Mouse (Mus musculus): ENCODE measurements at regions not wholly inside any gene's neighbourhood (a gene's known extent, or its start where the extent isn't known, plus 50 kb on each side); places are given as distances from the start of the nearest gene placed in this dataset.

GRCm38 (mm10) chr13:70993522-70993921, 151.9 kb upstream of the Adamts16 start:
- DNase-seq, result no peak

- DNase-seq, result no peak
Measured at GRCm38 (mm10) chr13:70989999-70990645, 148.5 kb upstream of the Adamts16 start.

DNA sequence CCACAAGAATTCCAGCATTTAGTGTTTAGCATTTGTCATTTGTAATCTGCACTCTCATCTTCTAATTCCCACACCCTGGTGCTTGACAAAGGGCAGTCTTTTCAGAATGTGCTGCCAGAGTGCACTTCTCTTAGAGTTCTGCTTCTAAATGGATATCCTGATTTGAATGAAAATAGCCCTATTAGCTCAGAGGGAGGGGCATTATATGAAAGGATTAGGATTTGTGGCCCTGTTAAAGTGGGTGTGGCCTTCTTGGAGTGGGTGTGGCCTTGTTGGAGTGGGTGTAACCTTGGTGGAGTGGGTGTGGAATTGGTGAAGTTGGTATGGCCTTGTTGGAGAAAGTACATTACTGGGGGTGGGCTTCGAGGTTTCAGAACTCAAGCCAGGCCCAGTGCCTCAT, 137.7 kb upstream of the Adamts16 start:
- no peak for DNase-seq

DNA sequence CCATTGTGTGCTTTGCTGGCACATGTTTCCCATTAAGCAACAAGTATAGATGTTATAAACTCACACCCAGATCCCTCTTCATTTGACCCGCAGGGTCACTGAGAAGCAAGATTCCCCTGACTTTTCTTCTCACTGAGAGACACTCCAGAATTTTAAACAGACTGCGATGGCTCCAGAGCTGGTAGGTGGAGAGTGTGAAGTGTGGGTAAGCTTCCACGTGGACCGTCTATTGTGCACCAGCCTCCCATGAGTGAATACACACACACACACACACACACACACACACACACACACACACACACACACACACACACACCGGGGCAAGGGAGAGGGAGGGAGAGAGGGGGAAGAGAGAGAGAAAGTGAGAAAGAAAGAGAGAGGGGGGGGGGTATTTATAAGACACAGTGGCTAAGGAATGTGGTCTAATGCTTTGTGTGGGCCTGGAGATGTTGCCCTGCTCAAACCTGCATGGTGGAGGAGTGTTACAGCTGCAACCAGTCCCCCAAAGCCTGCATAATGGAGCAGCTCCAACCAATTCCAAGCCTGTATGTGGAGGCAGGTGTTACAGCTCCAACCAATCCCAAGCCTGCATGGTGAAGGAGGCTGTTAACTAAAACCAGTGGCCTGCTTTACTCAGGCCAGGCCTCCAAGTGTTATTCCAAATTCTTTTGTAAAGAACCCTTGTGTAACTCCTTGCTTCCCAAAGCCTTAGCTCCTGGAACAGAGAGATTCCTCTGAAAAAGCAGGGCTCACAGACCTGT, 137.1 kb upstream of the Adamts16 start:
- no peak for DNase-seq

DNA sequence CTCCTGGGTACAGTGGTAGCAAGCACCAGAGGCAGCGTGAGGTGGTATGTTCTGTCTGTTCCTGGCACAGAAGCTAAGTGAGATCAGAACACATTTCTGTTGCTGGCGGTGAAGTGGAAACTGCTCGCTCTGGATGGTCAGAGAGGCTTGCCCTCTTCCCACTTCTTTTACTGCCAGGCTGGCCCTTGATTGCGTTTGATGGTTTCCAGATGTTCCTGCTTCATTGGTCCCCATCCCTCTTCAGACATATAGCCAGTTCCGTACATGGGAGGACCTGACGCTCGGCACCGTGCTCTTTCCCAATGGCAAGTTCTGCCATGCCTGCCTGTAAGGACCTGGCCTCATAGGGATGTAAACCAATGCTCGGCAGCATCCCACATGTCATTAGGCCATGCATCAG, 128.0 kb upstream of the Adamts16 start:
- no peak for DNase-seq

DNA sequence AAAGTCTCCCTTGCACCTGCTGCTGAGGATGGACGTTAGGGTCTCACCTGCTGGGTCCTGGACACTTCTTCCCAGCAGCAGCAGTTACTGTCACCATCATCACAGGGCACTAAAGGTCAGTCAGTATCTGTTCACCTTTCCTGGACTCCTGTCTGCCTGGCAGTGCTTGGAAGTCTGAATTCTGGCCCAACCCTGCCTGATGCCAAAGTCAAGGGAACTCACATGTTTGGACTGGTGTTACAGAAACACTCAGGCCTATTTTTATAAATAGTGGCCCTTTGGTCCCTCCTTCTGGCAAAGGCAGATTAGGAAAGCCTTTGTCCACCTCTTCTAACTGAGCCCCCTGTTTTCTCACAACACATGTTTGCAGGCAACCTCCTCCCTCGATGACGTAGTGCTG, 126.2 kb upstream of the Adamts16 start:
- no peak for DNase-seq

- no peak for DNase-seq
Measured at GRCm38 (mm10) chr13:70963384-70963783, 121.8 kb upstream of the Adamts16 start.

DNA sequence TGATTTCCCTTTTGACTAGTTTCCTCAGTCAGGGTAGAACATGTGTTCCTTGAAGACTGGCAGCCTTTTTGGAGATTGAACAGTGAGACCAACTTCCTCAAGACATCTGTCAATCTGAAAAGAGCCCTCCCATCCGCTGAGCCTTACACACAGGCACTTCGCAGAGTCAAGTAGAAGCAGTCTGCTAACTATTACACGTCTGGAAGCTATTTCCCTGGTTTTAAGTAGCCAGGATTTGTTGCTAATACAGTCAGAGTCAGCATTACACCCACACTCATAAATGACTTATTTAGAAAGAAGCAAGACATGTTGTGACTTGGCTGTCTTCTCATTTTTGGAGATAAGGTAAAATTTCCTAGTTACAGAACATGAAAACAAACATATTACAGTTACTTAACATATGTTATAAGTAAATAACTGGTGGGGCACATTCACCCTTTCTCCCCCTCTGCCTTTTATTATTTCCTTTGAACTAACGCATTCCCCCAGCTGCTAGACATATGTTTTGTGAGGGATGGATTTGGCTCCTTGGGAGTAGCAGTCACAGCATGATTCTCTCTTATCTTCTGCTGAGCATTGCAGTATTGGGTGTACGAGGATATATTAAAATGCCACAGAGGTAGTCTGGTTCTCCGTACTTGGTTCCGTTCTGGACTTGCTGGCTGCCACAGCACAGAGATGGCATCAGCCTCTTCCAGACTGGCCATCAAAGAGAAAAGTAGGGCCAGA, 92.9 kb upstream of the Adamts16 start:
- peak; percentile 19 for DNase-seq

DNA sequence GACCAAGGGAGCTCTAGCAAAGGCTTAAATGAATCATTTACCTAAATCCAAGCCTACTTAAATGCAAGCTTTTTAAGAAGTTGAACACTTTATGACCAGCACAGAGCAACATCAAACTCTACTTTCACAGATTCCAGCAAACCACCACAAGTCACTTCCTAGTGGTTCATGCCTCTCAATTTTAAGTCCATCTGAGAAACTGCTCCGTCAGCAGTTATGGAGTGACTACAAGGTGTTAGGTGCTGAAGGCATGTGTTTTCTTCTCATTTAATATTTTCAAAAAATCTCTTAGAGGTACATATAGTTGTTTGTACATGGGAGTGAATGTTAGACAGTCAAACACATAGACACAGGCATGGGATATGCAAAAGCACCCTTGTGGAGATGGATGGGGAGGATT, 72.2 kb upstream of the Adamts16 start:
- DNase-seq, result no peak

DNA sequence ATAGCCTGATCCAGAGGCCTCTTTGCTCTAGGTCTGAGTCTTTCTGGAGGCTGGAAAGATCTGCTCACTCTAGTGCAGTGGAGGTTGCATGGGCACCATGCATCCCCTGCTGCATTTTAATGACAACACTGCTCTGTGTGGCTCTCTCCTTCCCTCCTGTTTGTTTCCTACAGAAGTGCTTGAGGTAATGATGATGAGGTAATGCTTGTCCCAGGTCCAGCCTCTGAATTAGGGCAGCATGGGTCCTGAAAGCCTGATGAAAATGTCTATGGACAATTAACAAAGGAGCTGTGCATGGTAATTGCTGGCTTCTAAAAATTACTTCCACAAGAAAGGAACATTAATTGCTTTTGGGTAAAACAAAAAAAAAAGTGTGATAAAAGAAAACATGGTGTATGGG, 69.3 kb upstream of the Adamts16 start:
- DNase-seq, result no peak

- no peak for DNase-seq
Measured at GRCm38 (mm10) chr13:70904834-70905233, 63.2 kb upstream of the Adamts16 start.

GRCm38 (mm10) chr13:70903831-70904230, 62.2 kb upstream of the Adamts16 start:
- DNase-seq, result no peak

DNA sequence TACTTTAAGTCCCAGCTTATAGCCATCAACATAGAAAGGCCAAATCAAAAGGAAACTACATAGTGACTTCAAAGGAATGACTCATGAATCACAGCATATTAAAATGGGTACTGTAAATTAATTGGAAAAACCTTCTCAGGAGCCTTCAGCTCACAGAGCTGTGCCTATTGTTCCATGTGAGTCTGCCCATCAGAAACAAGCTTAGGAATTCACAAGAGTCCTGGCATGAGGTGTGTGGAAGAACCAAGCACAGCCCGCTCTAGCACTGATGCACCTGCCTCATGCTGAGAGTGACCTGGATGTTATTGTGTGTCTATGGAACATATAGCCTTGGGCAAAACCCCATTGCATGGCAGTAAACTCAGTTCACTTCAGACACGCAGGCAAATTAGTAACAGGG, 61.5 kb upstream of the Adamts16 start:
- no peak for DNase-seq

- peak; percentile 32 for DNase-seq
Measured at GRCm38 (mm10) chr13:70902727-70903126, 61.1 kb upstream of the Adamts16 start.

DNA sequence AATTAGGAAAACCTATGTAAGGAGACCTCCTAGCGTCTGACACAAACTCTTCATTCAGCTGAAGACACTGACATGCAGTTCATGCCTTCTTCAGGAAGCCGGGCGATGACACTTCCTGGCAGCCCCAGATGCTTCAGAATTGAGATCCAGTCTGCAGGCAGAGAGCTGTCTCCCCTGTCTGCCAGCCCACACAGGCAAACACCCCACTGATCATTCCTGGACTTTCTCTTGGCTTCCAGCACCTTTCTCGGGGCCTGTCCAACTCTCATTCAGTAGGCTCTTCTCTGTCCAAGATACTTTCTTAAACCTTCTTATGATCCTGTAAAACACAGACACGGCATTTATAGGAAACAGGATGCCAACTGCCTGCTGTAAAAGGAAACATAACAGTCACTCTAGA, 50.0 kb upstream of the Adamts16 start:
- no peak for DNase-seq
